Mouse (Mus musculus) urinary bladder, postnatal 36 days (tissue): ENCODE data around the gene Fastkd5.
"Not testable (repeated sequence)": the region's sequence is repeated elsewhere in the genome, so short reads cannot be mapped to it uniquely, and the experiment has no call there.

Source experiments
- DNase-seq, 2 experiments: peaks; one replicate each; pipeline ENCODE4 v3.0.0; 2022; ENCODE audit warnings: low spot score in 2 of 2, mixed read lengths in 1 of 2

Fastkd5 gene

GRCm38 (mm10) chr2:130577021-130577420, 52.8 kb downstream of the Fastkd5 start:
- no peak for DNase-seq

GRCm38 (mm10) chr2:130576564-130576963, 53.3 kb downstream of the Fastkd5 start:
- not testable (repeated sequence) for DNase-seq

- DNase-seq = no peak
These were observed 54.0 kb downstream of the Fastkd5 start, which contains the start of gene Oxt for GRCm38 (mm10) chr2:130575873-130576272. TSS of gene Oxt (plus strand) at chr2:130576173.

GRCm38 (mm10) chr2:130574960-130575359, 54.9 kb downstream of the Fastkd5 start:
- no peak for DNase-seq

GRCm38 (mm10) chr2:130569926-130570325, 59.9 kb downstream of the Fastkd5 start:
- no peak for DNase-seq

GRCm38 (mm10) chr2:130568921-130569320, 60.9 kb downstream of the Fastkd5 start:
- DNase-seq = no peak

GRCm38 (mm10) chr2:130564983-130565382, 64.8 kb downstream of the Fastkd5 start:
- DNase-seq = no peak

- DNase-seq = no peak
These were observed 65.8 kb downstream of the Fastkd5 start for GRCm38 (mm10) chr2:130564063-130564462.
